Mouse (Mus musculus) ovary, postnatal 36 days (tissue): ENCODE data around the gene Lce3b.

Experiments used
- DNase-seq: peaks from one replicate; pipeline ENCODE4 v3.0.0; 2022; ENCODE audit warnings: low spot score, mixed read lengths

Gene Lce3b

DNA sequence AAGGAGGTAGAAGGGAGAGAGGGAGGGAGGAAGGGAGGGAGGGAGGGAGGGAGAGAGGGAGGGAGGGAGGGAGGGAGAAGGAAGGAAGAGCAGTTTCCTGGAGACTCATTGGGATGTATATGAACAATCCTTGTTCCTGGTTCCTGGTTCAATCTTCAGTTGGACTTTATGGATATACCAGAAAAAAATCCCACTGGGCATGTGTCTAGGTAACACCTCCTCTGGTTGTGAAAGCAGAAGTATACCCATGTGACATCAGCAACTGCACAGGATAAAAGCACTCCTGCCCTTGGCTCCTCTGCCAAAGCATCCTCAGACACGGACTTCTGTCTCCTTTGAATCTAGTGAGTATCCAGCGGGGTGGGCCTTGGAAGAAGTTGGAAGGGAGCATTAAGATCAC, at the start of gene Lce3b:
TSS of gene Lce3b (plus strand) at position 301 of the 400 bp plus-strand sequence.
- DNase-seq: no peak

GRCm38 (mm10) chr3:92894063-92894462, 38.7 kb upstream of the Lce3b start:
- no peak for DNase-seq

DNA sequence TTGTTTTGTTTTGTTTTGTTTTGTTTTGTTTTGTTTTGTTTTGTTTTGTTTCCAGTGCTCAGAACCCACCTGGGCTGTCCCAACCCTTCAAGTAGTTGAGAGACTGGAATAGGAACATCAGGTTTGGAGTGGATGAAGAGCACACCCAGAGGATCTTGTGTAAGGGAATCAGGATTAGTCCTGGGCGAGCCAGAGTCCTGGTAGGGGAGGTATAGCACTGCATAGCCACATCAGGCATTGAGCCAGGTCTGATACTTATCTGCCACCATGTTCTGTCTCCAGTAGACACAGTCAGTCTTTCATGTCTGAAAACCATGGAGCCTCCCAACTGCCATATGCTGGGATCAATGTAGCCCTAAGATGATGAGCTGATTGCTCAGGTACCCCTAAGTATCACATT, 38.3 kb upstream of the Lce3b start:
- DNase-seq: no peak

- DNase-seq: peak; percentile 17
Observed at GRCm38 (mm10) chr3:92902992-92903391, 29.8 kb upstream of the Lce3b start.

DNA sequence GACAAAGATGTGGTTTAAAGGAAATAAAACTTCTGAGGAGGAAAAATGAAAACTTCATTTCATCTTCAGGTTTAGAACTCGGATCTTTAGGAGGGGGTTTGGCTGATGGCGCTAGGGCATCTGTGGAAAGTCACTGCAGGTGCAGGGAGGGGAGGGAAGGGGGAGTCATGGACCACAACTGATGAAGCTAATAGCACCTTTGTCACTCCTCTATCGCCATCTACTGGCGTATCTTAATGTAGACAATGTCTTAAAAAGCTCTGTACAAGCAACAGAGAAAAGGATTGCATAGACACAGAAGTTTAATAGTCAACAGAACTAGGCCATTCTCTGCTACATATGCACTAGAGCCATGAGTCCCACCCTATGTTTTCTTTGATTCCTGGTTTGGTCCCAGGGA, 29.1 kb upstream of the Lce3b start:
- no peak for DNase-seq

GRCm38 (mm10) chr3:92905182-92905581, 27.6 kb upstream of the Lce3b start:
- DNase-seq: no peak

- DNase-seq: no peak
Observed at GRCm38 (mm10) chr3:92907571-92907970, 25.2 kb upstream of the Lce3b start.

DNA sequence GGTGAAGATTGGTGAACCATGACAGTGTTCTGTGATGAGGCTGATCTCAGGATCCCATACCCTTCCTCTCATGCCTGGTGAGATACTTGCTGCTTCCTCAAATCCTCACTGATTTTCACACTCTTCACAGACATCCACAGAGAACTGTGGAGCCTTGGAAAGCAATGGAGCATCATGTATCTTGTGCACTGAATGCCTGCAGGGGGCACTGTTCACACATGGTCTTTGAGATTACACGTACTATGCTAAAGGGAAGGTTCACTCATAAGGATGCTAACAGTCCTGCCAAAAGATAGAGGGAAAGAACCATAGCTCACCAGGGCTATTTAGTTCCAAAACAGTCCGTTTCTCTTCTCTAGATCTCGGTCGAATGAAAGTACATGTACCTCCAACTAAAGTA, 12.4 kb upstream of the Lce3b start:
- peak; percentile 8 for DNase-seq

- no peak for DNase-seq
Observed at GRCm38 (mm10) chr3:92926130-92926529, 6.6 kb upstream of the Lce3b start, which contains the start of gene Lce3a. Lce3a (minus strand) TSS chr3:92926230.

GRCm38 (mm10) chr3:92944186-92944585, 11.4 kb downstream of the Lce3b start, which contains the start of gene Lce3c:
Lce3c (plus strand) TSS chr3:92944486.
- DNase-seq: no peak

GRCm38 (mm10) chr3:92957090-92957489, 24.3 kb downstream of the Lce3b start, which contains the start of gene Lce3d:
Lce3d (plus strand) TSS chr3:92957390.
- no peak for DNase-seq

DNA sequence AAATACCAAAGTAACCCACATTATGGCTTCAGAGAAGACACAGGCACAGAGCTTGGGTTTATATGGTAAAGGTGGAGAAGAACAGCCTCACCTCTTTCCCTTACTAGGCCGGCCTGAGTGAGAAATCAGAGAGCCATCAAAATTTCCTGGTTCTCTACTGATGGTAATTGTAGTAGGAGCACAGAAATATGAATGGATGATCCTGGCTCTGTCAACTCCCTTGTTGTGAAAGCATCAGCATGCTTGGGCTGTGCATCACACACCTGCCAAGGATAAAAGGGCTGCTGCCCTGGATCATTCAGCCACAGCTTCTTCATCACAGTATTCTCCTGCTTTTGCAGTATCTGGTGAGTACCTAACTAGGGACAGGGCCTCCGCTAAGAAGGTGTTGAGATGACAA, 34.0 kb downstream of the Lce3b start, which contains the start of gene Lce3e:
TSS of gene Lce3e (plus strand) at position 301 of the 400 bp plus-strand sequence.
- no peak for DNase-seq

DNA sequence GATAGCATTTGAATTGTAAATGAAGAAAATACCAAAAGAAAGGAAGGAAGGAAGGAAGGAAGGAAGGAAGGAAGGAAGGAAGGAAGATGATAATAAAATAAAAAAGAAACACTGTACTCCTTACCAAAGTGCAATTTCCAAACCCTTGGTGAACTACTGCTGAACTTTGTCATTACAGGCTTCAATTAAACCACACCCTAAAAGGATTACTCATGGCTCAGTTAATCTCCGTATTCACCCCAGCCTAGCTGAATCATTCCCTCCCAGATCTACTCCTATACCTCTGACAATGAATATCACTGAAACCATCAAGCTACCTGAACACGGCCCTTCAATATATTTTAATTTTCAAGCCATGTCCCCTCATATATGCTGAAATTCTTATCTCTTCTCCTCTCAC, 45.7 kb downstream of the Lce3b start:
- DNase-seq: no peak
